Mouse (Mus musculus): ENCODE measurements around the gene Tbr1. TPM values are rescaled to one million over a fixed set of nuclear protein-coding genes. Genes with fewer than 3 reads are reported as not detected.

The Tbr1 gene
- polyA plus RNA-seq, 1 experiment from 2014 or later, result not detected

DNA sequence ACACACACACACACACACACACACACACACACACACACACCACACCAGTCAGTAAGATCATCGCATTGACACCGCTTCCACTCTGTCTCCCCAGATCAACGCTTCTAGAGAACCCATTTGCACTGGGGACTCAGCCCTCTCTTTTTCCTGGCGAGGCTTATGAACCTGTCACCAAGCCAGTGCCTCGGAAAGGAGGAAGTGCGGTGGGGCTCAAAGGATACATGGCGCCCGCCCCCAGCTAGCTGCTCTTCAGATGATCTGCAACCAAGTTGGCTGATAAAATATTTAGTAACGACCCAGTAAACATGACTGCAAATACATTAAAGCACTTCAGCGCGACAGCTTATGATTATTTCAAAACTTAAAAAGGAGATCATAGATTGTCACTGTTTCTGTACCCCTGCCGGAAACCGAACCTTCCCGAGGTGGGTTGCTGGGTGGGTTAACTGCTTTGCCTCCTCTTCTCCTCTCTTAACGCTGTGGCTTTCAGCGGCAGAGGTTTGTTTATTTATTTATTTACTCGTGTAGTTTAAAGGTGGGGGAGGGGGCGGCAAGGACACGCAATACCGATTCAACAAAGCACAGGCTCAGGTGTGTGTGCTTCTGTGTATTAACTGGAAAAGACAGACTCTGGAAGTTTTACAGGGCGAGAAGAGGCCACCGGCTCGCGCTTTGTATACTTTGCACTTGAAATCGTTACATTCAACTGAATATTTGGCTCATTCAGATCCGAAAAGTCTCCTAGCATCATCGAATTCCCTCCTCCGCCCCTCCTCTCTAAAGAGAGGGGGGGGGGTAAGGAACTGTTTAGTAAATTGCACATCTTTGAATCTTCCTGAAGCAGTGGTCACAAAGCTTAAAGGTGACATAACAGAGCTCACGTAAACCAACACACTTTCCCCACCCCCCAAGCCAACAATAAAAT is 975 bp downstream of the Tbr1 start:
- Histone ChIP-seq H3K4me1 (ENCODE audit: control insufficient read depth, insufficient read depth, low read length) (peaks cover 4% of the 10 kb centered on the region; the same call in 1 of the 2 replicates), H3K4me2 (ENCODE audit: low read depth, low read length) (0 out of 2 replicates have a peak overlapping the region, but pooled peaks have one; percentile 6), H3K4me3 (ENCODE audit: low read length) (no peak overlapping the region; the same call in 1 of the 2 replicates), H3K9ac (ENCODE audit: low read depth, low read length) (no peak overlapping the region), H3K27me3 (replicated peaks; ENCODE audit: control insufficient read depth, insufficient read depth, low read length) (peaks cover 34% of the 10 kb centered on the region), H3K36me3 (ENCODE audit: control insufficient read depth, insufficient read depth, low read length) (no peaks in the 10 kb centered on the region), H3K27ac (ENCODE audit: low read length) (no peak overlapping the region), H3K9me3 (ENCODE audit: control insufficient read depth, low read length) (no peaks in the 10 kb centered on the region)
- peak; percentile 27; the same call in 1 of the 2 replicates for ATAC-seq
- 4% methylated on average over 29 of the region's 29 CpGs for WGBS

DNA sequence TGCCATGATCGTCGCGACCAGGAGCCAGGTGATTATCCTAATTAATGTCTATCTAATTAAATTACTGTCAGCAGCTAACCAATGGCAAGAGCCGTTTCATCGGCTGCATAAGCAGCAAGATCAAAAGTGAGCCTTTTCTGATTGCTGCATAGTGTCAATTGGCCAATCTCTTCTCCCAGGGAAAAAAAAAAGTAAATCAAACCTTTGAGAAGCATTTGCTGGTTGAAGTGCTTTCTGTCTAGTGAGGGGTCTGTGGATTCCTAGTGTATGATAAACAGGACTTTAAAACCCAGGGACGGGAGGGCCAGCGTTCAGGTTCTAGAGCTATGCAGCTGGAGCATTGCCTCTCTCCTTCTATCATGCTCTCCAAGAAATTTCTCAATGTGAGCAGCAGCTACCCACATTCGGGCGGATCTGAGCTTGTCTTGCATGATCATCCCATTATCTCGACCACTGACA is 1.7 kb downstream of the Tbr1 start:
- Histone ChIP-seq H3K27me3 (replicated peaks; ENCODE audit: control insufficient read depth, insufficient read depth, low read length) (peaks cover 40% of the 10 kb centered on the region), H3K36me3 (ENCODE audit: control insufficient read depth, insufficient read depth, low read length) (no peaks in the 10 kb centered on the region), H3K27ac (ENCODE audit: low read length) (no peak overlapping the region), H3K4me2 (ENCODE audit: low read depth, low read length) (no peak overlapping the region), H3K9ac (ENCODE audit: low read depth, low read length) (no peak overlapping the region), H3K4me1 (ENCODE audit: control insufficient read depth, insufficient read depth, low read length) (peaks cover 4% of the 10 kb centered on the region; the same call in 1 of the 2 replicates), H3K9me3 (ENCODE audit: control insufficient read depth, low read length) (no peaks in the 10 kb centered on the region), H3K4me3 (ENCODE audit: low read length) (no peak overlapping the region)
- no peak for ATAC-seq
- WGBS, result 2% methylated on average over 10 of the region's 10 CpGs

- ATAC-seq, result peak; percentile 26; the same call in 1 of the 2 replicates
- Histone ChIP-seq H3K36me3 (ENCODE audit: control insufficient read depth, insufficient read depth, low read length) (no peaks in the 10 kb centered on the region), H3K9ac (ENCODE audit: low read depth, low read length) (no peak overlapping the region), H3K9me3 (ENCODE audit: control insufficient read depth, low read length) (no peaks in the 10 kb centered on the region), H3K4me3 (ENCODE audit: low read length) (no peak overlapping the region), H3K27me3 (replicated peaks; ENCODE audit: control insufficient read depth, insufficient read depth, low read length) (peaks cover 44% of the 10 kb centered on the region), H3K4me2 (ENCODE audit: low read depth, low read length) (no peak overlapping the region), H3K4me1 (ENCODE audit: control insufficient read depth, insufficient read depth, low read length) (peaks cover 4% of the 10 kb centered on the region; the same call in 1 of the 2 replicates), H3K27ac (ENCODE audit: low read length) (no peak overlapping the region)
- 1% methylated on average over 39 of the region's 39 CpGs for WGBS
These were observed 2.3 kb downstream of the Tbr1 start for GRCm38 (mm10) chr2:61804841-61805540.

GRCm38 (mm10) chr2:61805541-61806345 is 3.0 kb downstream of the Tbr1 start:
- Histone ChIP-seq H3K4me3 (ENCODE audit: low read length) (no peak overlapping the region), H3K27me3 (replicated peaks; ENCODE audit: control insufficient read depth, insufficient read depth, low read length) (peaks cover 50% of the 10 kb centered on the region), H3K4me2 (ENCODE audit: low read depth, low read length) (no peak overlapping the region), H3K4me1 (ENCODE audit: control insufficient read depth, insufficient read depth, low read length) (peaks cover 4% of the 10 kb centered on the region; the same call in 1 of the 2 replicates), H3K9ac (ENCODE audit: low read depth, low read length) (no peak overlapping the region), H3K9me3 (ENCODE audit: control insufficient read depth, low read length) (no peaks in the 10 kb centered on the region), H3K27ac (ENCODE audit: low read length) (no peak overlapping the region), H3K36me3 (ENCODE audit: control insufficient read depth, insufficient read depth, low read length) (no peaks in the 10 kb centered on the region)
- 1% methylated on average over 39 of the region's 39 CpGs for WGBS
- ATAC-seq, result no peak

DNA sequence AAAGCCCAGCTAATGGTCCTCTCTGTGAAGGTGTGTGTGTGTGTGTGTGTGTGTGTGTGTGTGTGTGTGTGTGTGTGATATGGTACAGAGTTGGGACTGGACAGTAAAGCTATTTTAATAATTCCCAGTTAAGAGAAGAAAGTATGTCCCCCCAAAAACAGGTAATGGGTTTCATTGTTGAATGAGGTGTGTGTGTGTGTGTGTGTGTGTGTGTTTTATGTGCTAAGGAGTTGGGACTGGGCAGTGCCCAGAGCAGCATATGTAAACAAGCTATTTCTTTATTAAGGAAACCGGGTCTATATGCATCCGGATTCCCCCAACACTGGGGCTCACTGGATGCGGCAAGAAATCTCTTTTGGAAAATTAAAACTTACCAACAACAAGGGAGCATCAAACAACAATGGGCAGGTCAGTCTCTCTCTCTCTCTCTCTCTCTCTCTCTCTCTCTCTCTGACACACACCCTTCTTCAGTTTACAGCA is 3.7 kb downstream of the Tbr1 start:
- no peak for ATAC-seq
- Histone ChIP-seq H3K4me2 (ENCODE audit: low read depth, low read length) (no peak overlapping the region), H3K4me1 (ENCODE audit: control insufficient read depth, insufficient read depth, low read length) (peaks cover 4% of the 10 kb centered on the region; the same call in 1 of the 2 replicates), H3K36me3 (ENCODE audit: control insufficient read depth, insufficient read depth, low read length) (no peaks in the 10 kb centered on the region), H3K4me3 (ENCODE audit: low read length) (no peak overlapping the region), H3K9ac (ENCODE audit: low read depth, low read length) (no peak overlapping the region), H3K9me3 (ENCODE audit: control insufficient read depth, low read length) (no peaks in the 10 kb centered on the region), H3K27me3 (replicated peaks; ENCODE audit: control insufficient read depth, insufficient read depth, low read length) (peaks cover 52% of the 10 kb centered on the region), H3K27ac (ENCODE audit: low read length) (no peak overlapping the region)
- WGBS, result 9% methylated on average over 3 of the region's 3 CpGs

DNA sequence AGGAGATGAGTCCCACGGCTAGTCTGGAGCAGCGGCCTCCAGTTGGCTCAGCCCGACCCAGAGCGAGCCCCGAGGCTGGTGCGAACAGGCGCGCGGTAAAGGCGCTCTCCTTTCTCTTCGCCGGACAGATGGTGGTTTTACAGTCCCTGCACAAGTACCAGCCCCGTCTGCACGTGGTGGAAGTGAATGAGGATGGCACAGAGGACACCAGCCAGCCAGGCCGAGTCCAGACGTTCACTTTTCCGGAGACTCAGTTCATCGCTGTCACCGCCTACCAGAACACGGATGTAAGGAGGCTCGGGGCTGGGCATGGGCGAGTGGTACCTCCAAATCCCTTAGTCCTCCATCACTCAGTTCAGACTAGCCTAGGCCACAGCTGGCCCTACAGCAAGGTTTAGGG is 4.4 kb downstream of the Tbr1 start:
- ATAC-seq, result no peak
- under 1% methylated on average over 22 of the region's 22 CpGs for WGBS
- Histone ChIP-seq H3K4me1 (ENCODE audit: control insufficient read depth, insufficient read depth, low read length) (peaks cover 12% of the 10 kb centered on the region; the same call in 1 of the 2 replicates), H3K4me2 (ENCODE audit: low read depth, low read length) (no peak overlapping the region), H3K9me3 (ENCODE audit: control insufficient read depth, low read length) (no peaks in the 10 kb centered on the region), H3K36me3 (ENCODE audit: control insufficient read depth, insufficient read depth, low read length) (no peaks in the 10 kb centered on the region), H3K27ac (ENCODE audit: low read length) (no peak overlapping the region), H3K4me3 (ENCODE audit: low read length) (no peak overlapping the region), H3K9ac (ENCODE audit: low read depth, low read length) (no peak overlapping the region), H3K27me3 (replicated peaks; ENCODE audit: control insufficient read depth, insufficient read depth, low read length) (peaks cover 58% of the 10 kb centered on the region)

DNA sequence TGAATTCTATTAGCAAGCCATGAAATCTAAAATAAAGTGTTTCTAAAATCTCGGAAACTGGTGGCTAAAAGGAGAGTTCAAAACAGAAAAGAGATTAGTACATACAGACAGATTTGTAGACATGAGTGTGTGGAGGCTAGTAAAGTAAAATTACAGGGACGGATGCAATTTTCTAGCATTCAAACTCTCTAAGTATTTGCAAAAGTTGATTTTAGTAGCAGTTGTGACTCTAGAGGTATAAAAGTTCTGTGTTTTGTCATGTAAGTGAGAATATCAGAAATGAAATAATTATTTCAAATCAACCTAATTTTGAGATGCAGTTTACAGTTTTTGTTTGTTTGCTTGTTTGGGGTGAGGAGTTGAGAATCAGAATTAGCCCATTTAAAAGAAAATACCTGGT is 5.1 kb downstream of the Tbr1 start:
- Histone ChIP-seq H3K27me3 (replicated peaks; ENCODE audit: control insufficient read depth, insufficient read depth, low read length) (peaks cover 59% of the 10 kb centered on the region), H3K4me2 (ENCODE audit: low read depth, low read length) (no peak overlapping the region)
- WGBS, result 19% methylated on average over 2 of the region's 2 CpGs

GRCm38 (mm10) chr2:61808776-61809175 is 6.0 kb downstream of the Tbr1 start:
- peaks cover 54% of the 10 kb centered on the region for H3K27me3 ChIP-seq (replicated peaks; ENCODE audit: control insufficient read depth, insufficient read depth, low read length)
- H3K4me2 ChIP-seq (ENCODE audit: low read depth, low read length), result no peak overlapping the region
- no peak overlapping the region for H3K4me3 ChIP-seq (ENCODE audit: low read length)
- H3K36me3 ChIP-seq (ENCODE audit: control insufficient read depth, insufficient read depth, low read length), result no peaks in the 10 kb centered on the region
- WGBS, result 2% methylated on average over 6 of the region's 6 CpGs
- peaks cover 16% of the 10 kb centered on the region; the same call in 1 of the 2 replicates for H3K4me1 ChIP-seq (ENCODE audit: control insufficient read depth, insufficient read depth, low read length)
- H3K27ac ChIP-seq (ENCODE audit: low read length), result no peak overlapping the region
- ATAC-seq, result no peak
- no peaks in the 10 kb centered on the region for H3K9me3 ChIP-seq (ENCODE audit: control insufficient read depth, low read length)
- H3K9ac ChIP-seq (ENCODE audit: low read depth, low read length), result no peak overlapping the region

More for the DNA sequence above, 5.1 kb downstream of the Tbr1 start:
- ATAC-seq, result no peak
- no peaks in the 10 kb centered on the region for H3K9me3 ChIP-seq (ENCODE audit: control insufficient read depth, low read length)
- no peak overlapping the region for H3K4me3 ChIP-seq (ENCODE audit: low read length)
- H3K27ac ChIP-seq (ENCODE audit: low read length), result no peak overlapping the region
- peaks cover 16% of the 10 kb centered on the region; the same call in 1 of the 2 replicates for H3K4me1 ChIP-seq (ENCODE audit: control insufficient read depth, insufficient read depth, low read length)
- no peaks in the 10 kb centered on the region for H3K36me3 ChIP-seq (ENCODE audit: control insufficient read depth, insufficient read depth, low read length)
- no peak overlapping the region for H3K9ac ChIP-seq (ENCODE audit: low read depth, low read length)

All from intestine, embryonic 16.5 days (tissue).